Mouse (Mus musculus): ENCODE data around the gene Olfr480. TPM values are rescaled to one million over a fixed set of nuclear protein-coding genes. Genes with fewer than 3 reads are reported as not detected.

The Olfr480 gene
- not detected for total RNA-seq (2021)
- long read RNA-seq, experiment 1 = 0 reads
- long read RNA-seq, experiment 2 = 0 reads

DNA sequence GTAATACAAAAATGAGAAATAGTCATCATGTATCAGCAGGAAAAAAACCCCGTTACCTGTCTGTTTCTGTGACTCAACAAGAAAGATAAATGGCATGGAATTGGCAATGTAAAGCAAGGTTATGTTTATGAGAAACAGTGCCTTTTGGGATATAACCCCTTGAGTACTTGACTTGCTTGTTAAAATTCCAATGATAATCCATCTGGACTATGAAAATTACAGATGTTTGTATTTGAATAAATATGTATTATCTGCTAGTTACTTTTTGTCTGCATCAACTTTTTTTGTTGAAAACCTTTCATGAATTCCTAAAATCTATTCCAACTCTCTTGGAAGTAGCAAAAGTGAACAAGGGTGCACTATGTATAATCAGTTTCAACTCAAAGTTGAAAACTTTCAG, at the start of gene Olfr480:
Gene Olfr480 (minus strand): TSS at position 101 of the 400 bp plus-strand sequence.
- intact Hi-C loops (cut with DNase I) = no loop called here
- no peak within 1 kb of the TSS for H3K27ac ChIP-seq

GRCm38 (mm10) chr7:108100549-108100948, 33.4 kb upstream of the Olfr480 start, which contains the start of gene Olfr483:
TSS of gene Olfr483 (plus strand) at chr7:108100849.
- no peak within 1 kb of the TSS for H3K4me3 ChIP-seq
- intact Hi-C loops (cut with DNase I) = no loop called here
- TF ChIP-seq CTCF (IDR thresholded peaks at IDR 0.05) = no peak
- H3K27ac ChIP-seq = no peak within 1 kb of the TSS
- DNase-seq (ENCODE audit: extremely low spot score in 1 of 2, low spot score in 2 of 2) = no peak

More for the DNA sequence above, at the start of gene Olfr480:
- no peak for TF ChIP-seq CTCF (IDR thresholded peaks at IDR 0.05)
- H3K4me3 ChIP-seq = no peak within 1 kb of the TSS
- no peak for DNase-seq (ENCODE audit: extremely low spot score in 1 of 2, low spot score in 2 of 2)

- DNase-seq (ENCODE audit: extremely low spot score in 1 of 2, low spot score in 2 of 2) = no peak
- Histone ChIP-seq H3K27ac (no peak within 1 kb of the TSS), H3K4me3 (no peak within 1 kb of the TSS)
- TF ChIP-seq CTCF (IDR thresholded peaks at IDR 0.05) = no peak
- intact Hi-C loops (cut with DNase I) = no loop called here
These were observed 30.3 kb upstream of the Olfr480 start, which contains the start of gene Olfr482 for GRCm38 (mm10) chr7:108097486-108097885. TSS of gene Olfr482 (minus strand) at chr7:108097586.

DNA sequence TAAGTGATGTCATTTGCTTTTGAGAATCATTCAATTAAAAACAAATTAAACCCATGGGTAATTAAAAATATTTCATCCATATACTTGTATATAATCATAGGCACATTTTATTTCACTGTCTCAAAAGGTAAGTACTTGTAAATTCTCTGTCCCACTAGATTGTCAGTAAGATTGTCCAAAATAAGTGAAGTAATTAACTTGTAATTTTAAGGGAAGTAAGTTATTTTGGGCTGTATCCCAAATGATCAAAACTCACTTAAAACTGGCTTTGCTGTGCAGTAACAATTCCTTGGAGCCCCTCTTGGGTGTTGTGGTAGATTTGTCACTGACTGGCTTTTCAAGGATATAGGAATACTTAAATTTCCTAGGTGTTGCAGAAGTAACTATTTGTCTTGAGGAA, 12.4 kb upstream of the Olfr480 start, which contains the start of gene Olfr481:
Gene Olfr481 (plus strand): TSS at position 301 of the 400 bp plus-strand sequence.
- no peak for DNase-seq (ENCODE audit: extremely low spot score in 1 of 2, low spot score in 2 of 2)
- Histone ChIP-seq H3K4me3 (no peak within 1 kb of the TSS), H3K27ac (no peak within 1 kb of the TSS)
- intact Hi-C loops (cut with DNase I) = no loop called here
- TF ChIP-seq CTCF (IDR thresholded peaks at IDR 0.05) = no peak

- TF ChIP-seq CTCF (IDR thresholded peaks at IDR 0.05) = no peak
- H3K27ac ChIP-seq = no peak within 1 kb of the TSS
- no peak for DNase-seq (ENCODE audit: extremely low spot score in 1 of 2, low spot score in 2 of 2)
- intact Hi-C loops (cut with DNase I) = no loop called here
- no peak within 1 kb of the TSS for H3K4me3 ChIP-seq
These were observed 16.8 kb downstream of the Olfr480 start, which contains the start of gene Olfr479 for GRCm38 (mm10) chr7:108050393-108050792. TSS of gene Olfr479 (plus strand) at chr7:108050693.

DNA sequence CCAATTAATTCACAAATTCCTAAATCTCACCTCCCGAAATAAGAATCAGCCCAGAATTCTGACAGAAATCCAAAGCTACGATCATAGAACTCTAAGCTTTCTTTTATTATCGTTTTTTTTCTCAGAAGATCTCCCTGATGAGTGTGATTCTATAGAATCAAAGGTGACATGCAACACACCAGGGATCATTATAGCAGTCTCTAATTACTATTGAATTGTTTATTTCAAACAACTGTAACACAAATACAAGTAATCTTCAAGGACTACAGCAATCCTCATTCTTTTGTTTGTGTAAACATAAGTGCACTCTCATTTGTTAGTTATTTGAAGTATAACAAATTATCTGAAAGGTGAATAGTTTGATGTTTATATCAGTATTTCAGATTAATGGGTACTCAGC, 33.3 kb downstream of the Olfr480 start, which contains the start of gene Olfr478:
Gene Olfr478 (minus strand): TSS at position 101 of the 400 bp plus-strand sequence.
- no peak within 1 kb of the TSS for H3K27ac ChIP-seq
- intact Hi-C loops (cut with DNase I) = no loop called here

More for the DNA sequence above, 33.3 kb downstream of the Olfr480 start, which contains the start of gene Olfr478:
- no peak for DNase-seq (ENCODE audit: extremely low spot score in 1 of 2, low spot score in 2 of 2)
- TF ChIP-seq CTCF (IDR thresholded peaks at IDR 0.05) = no peak
- no peak within 1 kb of the TSS for H3K4me3 ChIP-seq

Other genes starting within 250 kb of the Olfr480 start
- gene Olfr469, start 241.8 kb downstream of the Olfr480 start, total RNA-seq (2021) = not detected
- not detected for gene Olfr470, start 219.9 kb downstream of the Olfr480 start, total RNA-seq (2021)
- not detected for gene Olfr472, start 169.4 kb downstream of the Olfr480 start, total RNA-seq (2021)
- gene Olfr473, start 136.9 kb downstream of the Olfr480 start, total RNA-seq (2021) = not detected
- gene Olfr474, start 112.7 kb downstream of the Olfr480 start, total RNA-seq (2021) = not detected
- not detected for gene Olfr476, start 102.5 kb downstream of the Olfr480 start, total RNA-seq (2021)
- not detected for gene Olfr477, start 80.7 kb downstream of the Olfr480 start, total RNA-seq (2021)
- not detected for gene Olfr478, start 33.4 kb downstream of the Olfr480 start, total RNA-seq (2021)
- gene Olfr479, start 16.7 kb downstream of the Olfr480 start, total RNA-seq (2021) = not detected
- not detected for gene Olfr481, start 12.5 kb upstream of the Olfr480 start, total RNA-seq (2021)
- 1 to 10 TPM; 2.1 to 2.2 TPM for gene Olfr482, start 30.2 kb upstream of the Olfr480 start, total RNA-seq (2021)
- not detected for gene Olfr483, start 33.5 kb upstream of the Olfr480 start, total RNA-seq (2021)
- gene Olfr484, start 60.1 kb upstream of the Olfr480 start, total RNA-seq (2021) = not detected
- gene Olfr485, start 92.5 kb upstream of the Olfr480 start, total RNA-seq (2021) = not detected
- not detected for gene Olfr486, start 105.4 kb upstream of the Olfr480 start, total RNA-seq (2021)
- not detected for gene Olfr487, start 147.3 kb upstream of the Olfr480 start, total RNA-seq (2021)
- gene Olfr488, start 191.0 kb upstream of the Olfr480 start, total RNA-seq (2021) = not detected
- gene Olfr490, start 221.6 kb upstream of the Olfr480 start, total RNA-seq (2021) = not detected
- not detected for gene Olfr491, start 246.1 kb upstream of the Olfr480 start, total RNA-seq (2021)